Mouse (Mus musculus) layer of hippocampus, adult 2 months (tissue): ENCODE results near the gene E2f2. TPM values are rescaled to one million over a fixed set of nuclear protein-coding genes. Genes with fewer than 3 reads are reported as not detected.

ENCODE experiments used
- DNase-seq, 2 experiments: peaks; one replicate each; pipeline ENCODE4 v3.0.0; 2022; ENCODE audit warnings: low spot score in 2 of 2
- H3K27ac ChIP-seq: fragments of 200-600 bp; 2 replicates; pipeline ENCODE4 v1.8.1; 2022
- H3K4me3 ChIP-seq: fragments of 200-600 bp; 2 replicates; pipeline ENCODE4 v1.8.1; 2022; ENCODE audit warnings: mild to moderate bottlenecking
- CTCF ChIP-seq: fragments of 200-600 bp; conservative IDR thresholded peaks from 2 replicates; pipeline ENCODE4 v1.8.1; 2022; ENCODE audit warnings: antibody characterized with exemption, mild to moderate bottlenecking, moderate library complexity
- total RNA-seq, 2 experiments: library from RNA; stranded (reverse); gene quantifications; 2 replicates each; pipeline ENCODE4 v1.2.3; 2021

The E2f2 gene
- total RNA-seq, 2 experiments from 2014 or later = 0.74 to 1.5 TPM

DNA sequence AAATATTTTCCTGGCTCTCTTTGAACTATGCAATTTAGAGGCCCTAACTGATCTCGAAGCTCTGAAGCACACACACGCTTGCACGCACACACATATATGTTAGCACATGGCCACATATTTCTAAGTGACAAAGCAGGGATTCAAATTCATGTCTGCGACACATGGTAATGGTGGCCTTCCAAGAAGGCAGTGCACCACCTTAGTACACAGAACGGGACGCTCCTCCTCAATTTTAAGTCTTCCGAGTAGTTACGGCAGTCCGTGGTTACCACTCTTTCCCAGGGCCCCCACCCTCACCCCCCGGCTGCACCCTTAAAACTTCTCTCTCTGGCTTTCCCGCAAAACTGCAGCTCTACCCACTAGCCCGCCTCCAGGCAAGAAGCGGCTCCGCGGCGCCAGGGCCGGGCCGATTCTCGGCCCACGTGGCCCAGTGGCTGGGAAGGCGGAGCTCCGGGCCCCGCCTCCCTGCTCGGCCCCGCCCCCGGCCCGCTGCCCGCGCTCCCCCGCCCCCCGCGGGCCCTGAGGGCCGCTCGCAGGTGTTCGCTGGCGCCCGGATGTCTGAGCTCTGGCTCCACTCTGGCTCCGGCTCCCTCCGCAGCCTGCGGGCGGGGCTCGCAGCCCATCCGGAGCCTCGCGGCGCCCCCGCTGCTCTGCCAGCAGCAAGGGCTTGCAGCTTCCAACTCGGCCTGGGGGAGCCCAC is 24.6 kb upstream of the E2f2 start:
- peak overlapping the region; percentile 90 for H3K27ac ChIP-seq

GRCm38 (mm10) chr4:136148342-136149044 is 23.7 kb upstream of the E2f2 start:
- DNase-seq = no peak
- 0 out of 2 replicates have a peak, but pooled peaks have one; percentile 9 for TF ChIP-seq CTCF
- H3K27ac ChIP-seq = peak overlapping the region; percentile 85; the same call in 1 of the 2 replicates
- H3K4me3 ChIP-seq = no peak overlapping the region; the same call in 1 of the 2 replicates

More for the DNA sequence above, 24.6 kb upstream of the E2f2 start:
- TF ChIP-seq CTCF = no peak
- peak overlapping the region; percentile 67 for H3K4me3 ChIP-seq
- peak; percentile 52 to 53 for DNase-seq

DNA sequence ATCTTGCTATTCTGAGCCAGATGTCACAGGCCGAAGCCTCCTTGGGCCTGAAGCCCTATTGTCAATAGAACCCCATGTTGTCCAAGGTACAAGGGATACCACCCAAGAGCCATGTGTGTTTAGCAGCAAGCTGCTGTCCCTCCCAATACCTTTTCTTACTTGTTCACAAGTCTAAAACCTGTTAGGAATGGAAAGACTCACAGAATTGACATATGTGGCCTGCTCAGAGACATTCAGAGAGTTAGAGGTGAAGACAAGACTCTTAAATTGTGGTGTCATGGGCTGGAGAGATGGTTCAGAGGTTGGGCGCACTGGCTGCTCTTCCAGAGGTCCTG is 23.2 kb upstream of the E2f2 start:
- H3K4me3 ChIP-seq = no peak overlapping the region
- TF ChIP-seq CTCF = no peak
- H3K27ac ChIP-seq = peak overlapping the region; percentile 85; the same call in 1 of the 2 replicates
- DNase-seq = no peak

DNA sequence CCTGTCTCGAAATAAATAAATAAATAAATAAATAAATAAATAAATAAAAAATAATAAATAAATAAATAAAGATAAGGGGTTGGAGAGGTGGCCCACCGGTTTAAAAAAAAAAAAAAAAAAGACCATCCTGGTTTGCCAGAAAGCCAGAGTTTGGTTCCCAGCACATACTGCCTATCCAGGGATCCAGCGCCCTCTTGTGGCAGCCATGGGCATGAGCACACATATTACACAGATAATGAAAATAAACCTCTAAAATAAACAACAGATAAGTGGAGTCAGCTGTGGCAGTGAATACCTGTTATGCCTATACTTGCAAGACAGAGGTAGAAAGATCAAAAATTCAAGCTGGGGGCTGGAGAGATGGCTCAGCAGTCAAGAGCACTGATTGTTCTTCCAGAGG is 22.5 kb upstream of the E2f2 start:
- no peak overlapping the region for H3K27ac ChIP-seq
- DNase-seq = no peak
- TF ChIP-seq CTCF = peak; percentile 79
- H3K4me3 ChIP-seq = no peak overlapping the region

DNA sequence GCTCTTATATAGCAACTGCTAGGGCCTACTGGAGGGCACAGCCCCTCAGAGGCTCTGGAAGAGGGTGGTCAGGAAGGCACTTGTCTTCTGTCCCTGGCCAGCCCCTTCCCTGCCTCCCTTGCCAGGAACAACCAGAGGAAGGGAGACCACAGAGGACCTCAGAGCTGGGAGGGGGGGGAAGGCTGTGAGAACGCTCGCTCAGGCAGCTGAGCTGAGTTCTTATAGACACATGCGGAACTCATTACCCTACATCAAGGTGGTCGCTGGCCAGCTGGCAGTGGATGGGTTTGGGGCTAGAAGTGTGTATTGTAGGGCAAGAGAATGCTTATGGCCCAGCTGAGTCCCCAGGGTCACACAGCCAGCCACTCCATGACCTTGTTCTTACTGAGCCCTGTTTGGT is 21.6 kb upstream of the E2f2 start:
- no peak overlapping the region for H3K4me3 ChIP-seq
- TF ChIP-seq CTCF = no peak
- H3K27ac ChIP-seq = no peak overlapping the region
- DNase-seq = no peak

GRCm38 (mm10) chr4:136152821-136153220 is 19.4 kb upstream of the E2f2 start:
- Histone ChIP-seq H3K27ac (no peak overlapping the region), H3K4me3 (no peak overlapping the region)
- DNase-seq = no peak
- peak; percentile 49 for TF ChIP-seq CTCF

DNA sequence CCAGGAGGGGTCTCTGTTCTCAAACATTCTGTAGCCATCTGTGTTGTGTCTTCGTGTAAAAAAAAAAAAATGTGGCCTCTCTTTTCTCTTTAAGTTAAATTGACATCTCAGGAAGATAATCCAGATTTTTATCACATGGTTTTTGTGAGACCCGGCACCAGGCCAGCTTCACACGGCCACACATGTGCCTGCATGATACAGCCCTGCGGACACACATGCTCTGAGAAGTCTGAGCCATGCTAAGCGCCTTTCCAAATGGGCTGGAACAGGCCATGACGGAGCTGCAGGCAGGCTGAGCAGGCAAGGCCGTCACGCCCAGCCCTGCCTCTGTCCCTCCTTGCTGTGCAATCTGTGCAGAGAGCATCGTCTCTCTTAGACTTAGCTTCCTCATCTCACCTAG is 17.7 kb upstream of the E2f2 start:
- no peak overlapping the region for H3K4me3 ChIP-seq
- no peak for TF ChIP-seq CTCF
- DNase-seq = no peak
- H3K27ac ChIP-seq = no peak overlapping the region

DNA sequence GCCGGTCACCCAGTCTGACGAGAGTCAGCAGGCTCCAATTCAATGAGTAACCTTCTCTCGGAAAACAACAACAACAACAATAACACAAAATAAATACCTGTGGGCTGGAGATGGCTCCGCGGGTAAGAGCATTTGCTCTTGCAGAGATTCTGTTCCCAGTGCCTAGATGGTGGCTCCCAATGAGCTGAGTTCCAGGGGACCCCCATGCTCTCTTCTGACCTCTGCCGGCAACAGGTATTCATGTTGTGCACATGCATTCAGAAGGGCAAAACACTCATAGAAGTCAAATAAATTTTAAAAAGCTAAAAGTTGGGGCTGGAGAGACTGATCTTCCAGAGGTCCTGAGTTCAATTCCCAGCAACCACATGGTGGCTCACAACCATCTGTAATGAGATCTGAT is 13.7 kb upstream of the E2f2 start:
- DNase-seq = no peak
- Histone ChIP-seq H3K4me3 (no peak overlapping the region), H3K27ac (no peak overlapping the region)
- TF ChIP-seq CTCF = peak; percentile 61

- Histone ChIP-seq H3K27ac (peak overlapping the region; percentile 73), H3K4me3 (no peak overlapping the region; the same call in 1 of the 2 replicates)
- TF ChIP-seq CTCF = peak; percentile 94
- peak; percentile 67 to 80 for DNase-seq
Observed at GRCm38 (mm10) chr4:136159802-136160397, 12.3 kb upstream of the E2f2 start.

DNA sequence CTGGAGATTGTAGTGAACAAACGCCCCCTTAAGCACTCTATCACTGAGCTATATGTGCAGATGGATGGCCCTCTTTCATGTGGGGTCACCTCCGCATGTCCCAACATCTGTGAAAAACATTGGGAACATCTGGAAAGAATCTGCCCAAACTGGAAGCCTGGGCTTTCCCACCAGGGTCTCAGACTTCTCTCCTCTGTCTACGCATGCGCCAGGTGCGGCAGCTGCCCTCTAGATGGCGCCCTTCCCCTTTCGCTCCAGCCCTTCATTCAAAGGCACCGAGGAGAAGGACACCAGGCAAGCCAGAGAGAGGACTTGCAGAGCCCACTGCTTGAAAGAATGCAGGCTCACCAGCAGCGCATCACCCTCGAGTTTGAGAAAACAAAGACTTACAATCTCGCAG is 8.7 kb upstream of the E2f2 start:
- DNase-seq = peak; percentile 79 to 88
- H3K4me3 ChIP-seq = no peak overlapping the region
- peak; percentile 99 for TF ChIP-seq CTCF
- H3K27ac ChIP-seq = no peak overlapping the region

GRCm38 (mm10) chr4:136164981-136165380 is 7.2 kb upstream of the E2f2 start:
- no peak for DNase-seq
- Histone ChIP-seq H3K4me3 (no peak overlapping the region), H3K27ac (no peak overlapping the region)
- TF ChIP-seq CTCF = no peak

GRCm38 (mm10) chr4:136167701-136168100 is 4.5 kb upstream of the E2f2 start:
- DNase-seq = no peak
- Histone ChIP-seq H3K27ac (no peak overlapping the region), H3K4me3 (no peak overlapping the region)
- no peak for TF ChIP-seq CTCF

GRCm38 (mm10) chr4:136170401-136170800 is 1.8 kb upstream of the E2f2 start:
- TF ChIP-seq CTCF = no peak
- Histone ChIP-seq H3K4me3 (no peak overlapping the region), H3K27ac (no peak overlapping the region)
- no peak for DNase-seq
